Mouse (Mus musculus) C2C12 (cell line): ENCODE results near the gene Eefsec.

ENCODE experiments used
- CTCF ChIP-seq: IDR thresholded peaks from one replicate; pipeline ENCODE4 v1.5.1; 2011; ENCODE audit not compliant: control insufficient read depth, insufficient read depth, insufficient read length
- USF1 ChIP-seq: IDR thresholded peaks from one replicate; pipeline ENCODE4 v1.6.1; 2011; ENCODE audit warnings: low read depth, mild to moderate bottlenecking, control low read depth, moderate library complexity

GRCm38 (mm10) chr6:88251396-88251795 is 194.9 kb downstream of the Eefsec start:
- TF ChIP-seq CTCF, result no peak
- TF ChIP-seq USF1, result no peak
